Mouse (Mus musculus) heart, postnatal 0 days (tissue): ENCODE measurements at regions not wholly inside any gene's neighbourhood (a gene's known extent, or its start where the extent isn't known, plus 50 kb on each side); places are given as distances from the start of the nearest gene placed in this dataset.
"Not testable (repeated sequence)": the region's sequence is repeated elsewhere in the genome, so short reads cannot be mapped to it uniquely, and the experiment has no call there.

Experiments used
- ATAC-seq: fragments of 200-750 bp; cut with Nextera tagmentation; 2 replicates; pipeline ENCODE4 v1.8.0; 2017; ENCODE audit warnings: low read depth, moderate number of reproducible peaks, moderate library complexity; ENCODE audit not compliant: insufficient read depth
- DNase-seq: peaks from one replicate; pipeline ENCODE4 v3.0.0-alpha.2; 2016; ENCODE audit warnings: low spot score
- H3K27ac ChIP-seq: fragments of 300-500 bp; sonication (generic); 2 replicates; pipeline ENCODE4 v1.5.1; 2014; ENCODE audit warnings: low read depth, mild to moderate bottlenecking
- H3K27me3 ChIP-seq: fragments of 300-500 bp; sonication (generic); 2 replicates; pipeline ENCODE4 v1.6.1; 2014; ENCODE audit warnings: low read length, mixed read lengths; ENCODE audit not compliant: control insufficient read depth, insufficient read depth
- H3K36me3 ChIP-seq: fragments of 300-500 bp; sonication (generic); replicated peaks from 2 replicates; pipeline ENCODE4 v1.6.1; 2014; ENCODE audit warnings: low read length, mixed read lengths; ENCODE audit not compliant: control insufficient read depth, insufficient read depth
- H3K4me1 ChIP-seq: fragments of 300-500 bp; sonication (generic); 2 replicates; pipeline ENCODE4 v1.6.1; 2014; ENCODE audit warnings: antibody characterized with exemption; ENCODE audit not compliant: control insufficient read depth, insufficient read depth
- H3K4me2 ChIP-seq: fragments of 300-500 bp; sonication (generic); 2 replicates; pipeline ENCODE4 v1.6.1; 2014; ENCODE audit warnings: low read depth, mild to moderate bottlenecking, low read length, moderate library complexity
- H3K4me3 ChIP-seq: fragments of 300-500 bp; sonication (generic); 2 replicates; pipeline ENCODE4 v1.5.1; 2014; ENCODE audit warnings: low read depth, low read length
- H3K9ac ChIP-seq: fragments of 300-500 bp; sonication (generic); replicated peaks from 2 replicates; pipeline ENCODE4 v1.6.1; 2014; ENCODE audit warnings: low read depth, low read length, mixed read lengths
- H3K9me3 ChIP-seq: fragments of 300-500 bp; sonication (generic); replicated peaks from 2 replicates; pipeline ENCODE4 v1.6.1; 2016; ENCODE audit warnings: low read length; ENCODE audit not compliant: control insufficient read depth
- CTCF ChIP-seq: IDR thresholded peaks from 2 replicates; pipeline ENCODE4 v1.5.1; 2016; ENCODE audit warnings: antibody characterized with exemption, control low read depth, low read depth
- EP300 ChIP-seq: IDR thresholded peaks from 2 replicates; pipeline ENCODE4 v1.6.1; 2016; ENCODE audit warnings: antibody characterized with exemption, low read depth
- WGBS: fragments of 180-500 bp; shearing (Covaris S2); extraction: QIAGEN DNeasy Blood & Tissue Kit; methylation state at CpG from one replicate; pipeline ENCODE4 v1.1.7; 2014; 5-methylcytosine and 5-hydroxymethylcytosine counted together

DNA sequence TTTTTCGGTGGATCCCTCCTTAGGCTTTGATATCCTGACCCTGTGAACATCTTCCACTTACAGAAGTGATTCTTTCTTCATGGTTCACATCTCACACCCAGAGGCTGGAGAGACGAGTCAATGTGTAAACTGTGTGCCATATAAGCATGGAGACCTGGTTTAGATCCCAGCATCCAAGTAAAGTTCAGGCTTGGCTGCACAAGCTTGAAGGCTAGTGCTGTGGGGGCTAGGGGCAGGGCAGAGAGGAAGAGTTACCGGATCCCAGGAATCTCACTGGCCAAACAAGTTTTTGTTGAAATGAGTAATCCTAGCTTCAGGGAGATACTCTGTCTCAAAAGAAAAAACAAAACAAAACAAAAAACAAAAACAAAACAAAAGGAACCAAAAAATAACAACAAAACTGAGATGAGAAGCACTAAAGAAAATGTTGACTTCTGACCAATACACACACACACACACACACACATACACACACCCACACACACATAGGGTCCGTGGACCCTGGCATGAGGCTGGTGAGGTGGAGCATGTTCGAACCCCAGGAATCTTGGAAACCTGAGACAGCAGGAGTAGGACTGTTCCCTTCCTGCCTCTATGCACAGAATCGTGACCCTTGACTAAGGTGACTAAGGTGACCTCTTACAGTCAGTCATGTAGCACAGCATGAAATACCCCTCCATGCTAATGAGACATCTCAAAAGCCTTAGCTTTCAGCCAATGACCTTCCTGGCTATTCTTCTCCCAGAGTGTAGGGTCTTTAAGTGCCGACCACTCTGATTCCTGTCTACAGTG is 55.2 kb downstream of the Gm12728 start:
- Histone ChIP-seq H3K9me3 (no peaks in the 10 kb centered on the region), H3K9ac (no peak overlapping the region), H3K36me3 (no peaks in the 10 kb centered on the region), H3K4me2 (no peak overlapping the region), H3K27me3 (no peaks in the 10 kb centered on the region), H3K4me3 (no peak overlapping the region), H3K27ac (no peak overlapping the region), H3K4me1 (no peaks in the 10 kb centered on the region)
- no peak for DNase-seq
- TF ChIP-seq CTCF (no peak), EP300 (no peak)
- WGBS: 80% methylated on average over 7 of the region's 7 CpGs
- ATAC-seq: no peak

GRCm38 (mm10) chr4:105845998-105846989 is 56.6 kb downstream of the Gm12728 start:
- H3K9ac ChIP-seq, H3K36me3 ChIP-seq, H3K4me3 ChIP-seq, H3K9me3 ChIP-seq, H3K27me3 ChIP-seq, ATAC-seq, DNase-seq, H3K4me2 ChIP-seq, H3K27ac ChIP-seq, H3K4me1 ChIP-seq: not testable (repeated sequence)
- 75% methylated on average over 3 of the region's 3 CpGs for WGBS

DNA sequence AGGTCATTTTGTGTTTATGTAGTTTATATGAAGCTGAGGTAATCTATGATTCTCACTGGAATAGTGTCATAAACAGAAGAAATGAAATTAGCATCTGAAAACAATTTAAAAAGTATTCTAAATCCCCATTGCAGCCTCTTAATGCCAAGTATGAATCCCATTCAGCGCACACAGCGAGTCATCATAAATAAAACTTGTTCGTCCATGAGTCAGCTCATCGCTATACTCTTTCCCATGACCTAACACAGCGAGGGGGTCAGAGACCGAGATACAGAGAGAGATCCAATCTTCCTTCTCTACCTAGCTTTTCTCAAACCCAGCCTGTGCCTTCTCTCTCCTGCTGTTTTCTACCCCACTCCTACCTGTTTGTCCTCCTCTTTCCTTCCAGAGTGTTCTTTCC is 63.4 kb downstream of the Gm12728 start:
- Histone ChIP-seq H3K4me3 (no peak overlapping the region), H3K27me3 (no peaks in the 10 kb centered on the region), H3K9me3 (peaks cover 6% of the 10 kb centered on the region; the same call in 1 of the 2 replicates), H3K36me3 (no peaks in the 10 kb centered on the region), H3K4me1 (no peaks in the 10 kb centered on the region), H3K4me2 (no peak overlapping the region), H3K27ac (no peak overlapping the region), H3K9ac (no peak overlapping the region)
- no peak for TF ChIP-seq CTCF
- TF ChIP-seq EP300: no peak
- 87% methylated on average over 6 of the region's 6 CpGs for WGBS
- DNase-seq: no peak
- no peak for ATAC-seq

GRCm38 (mm10) chr4:105859052-105859864 is 69.6 kb downstream of the Gm12728 start:
- no peaks in the 10 kb centered on the region for H3K36me3 ChIP-seq
- TF ChIP-seq CTCF (no peak), EP300 (no peak)
- no peak overlapping the region for H3K4me3 ChIP-seq
- no peak overlapping the region for H3K4me2 ChIP-seq
- WGBS: 33% methylated on average over 15 of the region's 15 CpGs
- no peak; the same call in 1 of the 2 replicates for ATAC-seq
- H3K9ac ChIP-seq: no peak overlapping the region
- no peaks in the 10 kb centered on the region for H3K27me3 ChIP-seq
- no peaks in the 10 kb centered on the region for H3K9me3 ChIP-seq
- DNase-seq: no peak
- 0 out of 2 replicates have a peak, but pooled peaks cover 4% of the 10 kb centered on the region for H3K4me1 ChIP-seq
- H3K27ac ChIP-seq: no peak overlapping the region
